Mouse (Mus musculus): ENCODE measurements around the gene Phxr2.

GRCm38 (mm10) chr10:99126225-99126624 is at the start of gene Phxr2:
- no peak for TF ChIP-seq TAL1 (conservative IDR thresholded peaks at IDR 0.05; ENCODE audit: low read depth, low read length)
- TF ChIP-seq POLR2AphosphoS5 (IDR thresholded peaks at IDR 0.05; ENCODE audit: insufficient replicate concordance, low read depth, low read length) = no peak
- TF ChIP-seq CTCF (IDR thresholded peaks at IDR 0.05; ENCODE audit: low read depth, low read length) = no peak
